Mouse (Mus musculus): ENCODE data around the gene Rab25.

The Rab25 gene

DNA sequence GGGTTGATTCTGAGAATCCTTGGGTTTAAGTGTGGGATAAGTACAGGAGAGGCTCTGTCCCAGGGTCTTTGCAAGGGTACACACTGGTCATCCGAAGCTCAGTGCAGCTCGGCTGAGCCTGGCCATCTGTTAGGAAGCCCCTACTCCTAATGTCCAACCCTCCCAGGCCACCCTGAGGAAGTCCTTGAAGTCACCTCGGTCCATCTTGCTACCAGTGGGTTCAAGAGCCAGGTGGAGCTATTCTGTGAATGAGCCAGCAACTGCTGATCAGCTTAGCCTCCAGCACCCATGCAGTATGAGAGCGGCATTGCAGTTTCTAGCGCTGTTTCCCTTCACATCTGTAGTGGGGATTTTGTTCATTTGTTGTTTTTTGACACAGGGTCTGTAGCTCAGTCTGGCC is 8.0 kb downstream of the Rab25 start:
- no peak for DNase-seq

DNA sequence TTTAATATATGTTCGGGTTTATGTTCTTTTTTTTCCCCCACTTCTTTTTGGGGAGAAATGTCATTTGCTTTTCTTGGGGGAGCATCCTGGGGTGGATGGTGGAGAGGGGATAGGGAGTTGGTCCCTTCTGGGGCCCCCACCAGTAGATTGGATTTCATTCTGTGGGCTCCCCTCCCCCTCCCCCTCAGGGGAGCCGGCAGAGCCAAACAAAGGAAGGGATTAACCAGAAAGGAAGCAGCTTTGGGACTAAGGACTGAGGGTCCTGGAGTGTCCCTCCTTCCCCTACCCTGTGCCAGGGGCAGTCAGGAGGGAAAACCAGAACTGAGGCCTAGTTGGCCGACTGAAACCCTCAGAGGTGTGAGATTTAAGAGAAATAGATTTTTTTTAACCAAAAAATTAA is 8.7 kb downstream of the Rab25 start:
- no peak for DNase-seq

DNA sequence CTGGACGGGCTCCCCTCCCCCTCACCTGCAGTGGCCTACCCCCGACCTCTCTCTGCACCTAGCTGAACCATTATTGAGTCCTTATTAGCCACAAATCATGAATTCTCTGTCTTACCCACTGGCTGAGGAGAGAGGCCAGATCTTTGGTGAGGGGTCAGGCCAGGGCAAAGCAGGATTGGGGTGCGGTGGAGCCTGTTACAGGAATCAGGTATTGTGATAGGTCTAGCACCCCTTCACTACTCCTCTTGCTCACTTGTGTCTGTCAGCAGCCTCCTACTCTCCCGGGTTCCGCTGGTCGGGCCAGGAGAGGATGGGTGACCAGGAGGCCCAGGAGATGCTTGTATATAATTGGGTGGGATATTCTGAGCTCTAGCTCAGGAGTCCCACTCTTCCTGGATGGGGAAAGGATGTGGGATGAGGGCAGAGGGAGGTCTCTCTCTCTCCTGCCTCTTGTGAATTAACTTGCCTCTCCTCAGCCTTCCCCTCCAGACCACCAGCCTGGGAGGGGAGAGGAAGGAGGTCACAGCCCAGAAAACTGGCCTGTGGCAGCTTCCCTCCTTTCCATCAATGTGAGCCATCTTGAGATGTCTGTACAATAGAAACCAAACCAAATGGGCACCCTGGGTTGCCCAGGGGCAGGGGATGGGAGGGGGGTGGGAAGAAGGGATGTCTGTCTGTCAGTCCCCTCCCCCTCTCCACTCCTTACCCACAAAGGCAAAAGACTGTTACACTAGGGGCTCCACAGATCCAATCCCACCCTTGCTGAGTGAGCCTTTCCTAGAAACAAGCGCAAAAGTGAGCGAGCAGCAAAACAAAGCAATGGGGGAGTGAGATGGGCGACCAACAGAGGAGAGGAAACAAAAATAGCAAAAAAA is 9.6 kb downstream of the Rab25 start:
- no peak for DNase-seq

DNA sequence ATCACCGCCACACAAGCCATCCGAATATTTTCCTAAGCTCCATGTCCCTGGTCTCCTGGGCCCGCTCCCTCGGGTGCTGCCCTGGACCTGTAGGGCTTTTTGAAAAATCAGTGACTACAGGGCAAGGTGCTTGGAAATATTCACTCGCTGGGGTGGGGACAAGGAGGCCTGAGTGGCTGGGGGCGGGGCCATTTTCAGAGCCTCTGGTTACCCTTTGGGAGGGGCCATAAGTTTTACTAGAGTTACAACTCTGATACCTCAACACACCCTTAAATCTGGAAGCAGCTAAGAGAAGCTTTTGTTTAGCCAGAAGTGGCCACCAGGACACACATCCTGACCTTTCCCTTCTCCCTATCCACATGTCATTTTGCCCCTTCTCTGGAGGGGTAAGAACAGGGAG is 11.0 kb downstream of the Rab25 start:
- no peak for DNase-seq

DNA sequence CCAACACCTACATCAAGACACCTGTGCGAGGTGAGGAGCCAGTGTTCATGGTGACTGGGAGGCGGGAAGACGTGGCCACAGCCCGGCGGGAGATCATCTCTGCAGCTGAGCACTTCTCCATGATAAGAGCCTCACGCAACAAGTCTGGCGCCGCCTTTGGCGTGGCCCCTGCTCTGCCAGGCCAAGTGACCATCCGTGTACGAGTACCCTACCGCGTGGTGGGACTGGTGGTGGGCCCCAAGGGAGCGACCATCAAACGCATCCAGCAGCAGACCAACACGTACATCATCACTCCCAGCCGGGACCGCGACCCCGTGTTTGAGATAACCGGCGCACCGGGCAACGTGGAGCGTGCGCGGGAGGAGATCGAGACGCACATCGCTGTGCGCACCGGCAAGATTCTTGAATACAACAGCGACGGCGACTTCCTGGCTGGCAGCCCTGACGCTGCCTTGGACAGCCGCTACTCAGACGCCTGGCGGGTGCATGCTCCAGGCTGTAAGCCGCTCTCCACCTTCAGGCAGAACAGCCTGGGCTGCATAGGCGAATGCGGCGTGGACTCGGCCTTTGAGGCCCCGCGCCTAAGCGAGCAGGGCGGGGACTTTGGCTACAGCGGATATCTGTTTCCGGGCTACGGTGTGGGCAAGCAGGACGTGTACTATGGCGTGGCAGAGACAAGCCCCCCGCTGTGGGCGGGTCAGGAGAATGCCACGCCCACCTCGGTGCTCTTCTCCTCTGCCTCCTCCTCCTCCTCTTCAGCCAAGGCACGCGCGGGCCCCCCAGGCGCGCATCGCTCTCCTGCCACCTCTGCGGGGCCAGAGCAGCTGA is 11.8 kb downstream of the Rab25 start:
- DNase-seq = peak; percentile 32 to 33

DNA sequence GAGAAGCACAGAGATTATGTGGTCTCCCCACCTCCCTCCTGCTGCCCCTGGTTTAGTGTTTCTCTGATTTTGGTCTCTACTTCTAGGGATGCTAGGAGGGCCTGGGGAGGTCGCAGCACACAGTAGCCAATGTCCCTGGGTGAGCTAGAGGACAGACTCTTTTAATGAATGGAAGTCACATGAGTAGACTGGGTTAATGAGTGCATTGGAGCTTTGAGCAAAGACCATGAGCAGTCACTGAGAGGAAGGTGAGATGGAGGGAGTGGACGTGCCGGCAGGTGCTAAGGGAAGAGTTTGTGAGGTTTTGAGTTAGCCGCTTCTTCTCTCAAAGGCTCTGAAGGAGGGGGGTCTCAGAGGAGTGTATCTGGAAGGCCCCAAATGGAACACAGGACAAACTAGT is 12.6 kb downstream of the Rab25 start:
- DNase-seq = no peak

DNA sequence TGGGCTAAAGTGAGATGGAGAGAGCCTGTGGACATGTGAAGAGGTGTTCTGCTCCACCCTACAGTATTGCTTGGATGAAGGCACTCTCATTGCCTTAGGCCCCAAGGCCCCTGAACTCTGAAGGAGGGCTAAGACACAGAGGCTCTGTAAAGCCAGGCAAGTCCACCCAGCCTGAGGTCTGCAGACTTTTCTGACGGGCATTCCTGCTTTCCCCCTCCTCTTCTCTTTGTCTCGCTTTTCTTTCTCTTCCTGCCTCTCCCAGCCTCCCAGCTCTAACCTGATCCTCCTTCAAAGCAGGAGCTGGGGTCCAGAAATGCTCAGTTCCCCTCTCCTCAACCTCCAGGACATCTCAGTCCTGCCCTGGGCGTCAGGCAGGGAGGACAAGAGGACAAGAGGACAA is 13.1 kb downstream of the Rab25 start:
- no peak for DNase-seq

DNA sequence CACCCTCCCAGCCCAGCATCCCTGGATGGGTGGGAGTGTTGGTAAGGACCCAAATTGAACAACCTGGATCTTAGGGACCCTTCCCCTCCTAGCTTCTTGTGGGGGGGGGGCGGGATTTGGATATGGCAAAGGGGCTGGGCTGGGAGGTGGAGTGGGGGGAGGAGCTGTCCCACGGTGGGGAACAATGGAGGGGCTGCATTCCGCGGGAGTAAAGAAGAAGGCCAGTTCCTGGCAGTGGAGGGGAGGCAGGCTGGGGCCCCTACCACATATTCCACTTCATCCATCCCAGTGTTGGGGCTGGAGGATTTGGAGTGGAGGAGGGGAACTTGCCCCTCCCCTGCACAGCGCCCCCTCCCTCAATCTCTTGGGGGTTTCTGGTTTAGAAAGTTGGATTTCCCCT is 14.4 kb downstream of the Rab25 start:
- DNase-seq = no peak

DNA sequence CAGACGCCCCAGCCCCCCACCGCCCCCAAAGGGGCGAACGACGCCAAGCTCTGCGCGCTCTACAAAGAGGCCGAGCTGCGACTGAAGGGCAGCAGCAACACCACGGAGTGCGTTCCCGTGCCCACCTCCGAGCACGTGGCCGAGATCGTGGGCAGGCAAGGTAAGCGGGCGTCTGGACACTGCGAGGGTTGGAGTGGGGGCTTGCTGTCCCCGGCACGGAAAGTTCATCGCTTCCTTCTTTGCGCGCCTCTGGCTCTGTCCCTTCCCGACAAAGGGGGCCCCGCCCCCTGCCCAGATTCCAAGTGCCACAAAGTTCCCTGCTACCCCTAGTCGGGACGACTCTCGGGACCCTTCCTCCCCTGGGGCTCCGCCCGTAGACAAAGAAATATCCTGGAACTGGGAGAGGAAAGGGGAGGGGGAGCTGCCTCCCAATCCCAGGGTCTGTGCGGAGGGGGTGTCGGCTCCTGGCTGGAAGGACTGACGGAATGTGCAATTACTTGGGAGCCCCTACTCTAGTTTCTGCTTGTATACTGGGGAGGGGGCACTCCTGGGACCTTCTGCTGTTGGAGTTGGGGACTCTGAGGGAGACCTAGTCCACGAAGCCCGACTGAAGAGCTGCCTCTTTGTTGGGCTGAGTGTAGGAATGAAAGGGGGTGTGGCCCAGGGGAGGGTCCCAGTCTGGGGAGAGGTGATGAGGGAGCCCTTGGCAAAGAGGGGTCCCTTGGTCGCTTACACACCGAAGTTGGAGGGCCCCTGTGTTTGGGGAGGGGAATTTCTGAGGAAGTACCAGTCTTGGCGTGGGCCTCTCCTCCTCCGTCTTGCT is 15.2 kb downstream of the Rab25 start:
- DNase-seq = no peak

DNA sequence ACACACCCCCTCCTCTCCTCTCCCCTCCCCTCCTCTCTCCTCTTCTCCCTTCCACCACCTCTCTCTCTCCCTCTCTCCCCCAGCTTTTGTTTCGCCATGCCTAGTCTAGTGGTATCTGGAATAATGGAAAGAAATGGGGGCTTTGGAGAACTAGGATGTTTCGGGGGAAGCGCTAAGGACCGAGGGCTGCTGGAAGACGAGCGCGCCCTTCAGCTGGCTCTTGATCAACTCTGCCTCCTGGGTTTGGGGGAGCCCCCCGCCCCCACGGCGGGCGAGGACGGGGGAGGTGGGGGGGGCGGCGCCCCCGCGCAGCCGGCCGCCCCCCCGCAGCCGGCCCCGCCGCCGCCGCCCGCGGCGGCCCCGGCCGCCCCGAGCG is 15.8 kb downstream of the Rab25 start, which contains the start of gene Mex3a:
Gene Mex3a, plus strand, starts transcription at position 97 of the 376 bp plus-strand sequence.
- DNase-seq = no peak

DNA sequence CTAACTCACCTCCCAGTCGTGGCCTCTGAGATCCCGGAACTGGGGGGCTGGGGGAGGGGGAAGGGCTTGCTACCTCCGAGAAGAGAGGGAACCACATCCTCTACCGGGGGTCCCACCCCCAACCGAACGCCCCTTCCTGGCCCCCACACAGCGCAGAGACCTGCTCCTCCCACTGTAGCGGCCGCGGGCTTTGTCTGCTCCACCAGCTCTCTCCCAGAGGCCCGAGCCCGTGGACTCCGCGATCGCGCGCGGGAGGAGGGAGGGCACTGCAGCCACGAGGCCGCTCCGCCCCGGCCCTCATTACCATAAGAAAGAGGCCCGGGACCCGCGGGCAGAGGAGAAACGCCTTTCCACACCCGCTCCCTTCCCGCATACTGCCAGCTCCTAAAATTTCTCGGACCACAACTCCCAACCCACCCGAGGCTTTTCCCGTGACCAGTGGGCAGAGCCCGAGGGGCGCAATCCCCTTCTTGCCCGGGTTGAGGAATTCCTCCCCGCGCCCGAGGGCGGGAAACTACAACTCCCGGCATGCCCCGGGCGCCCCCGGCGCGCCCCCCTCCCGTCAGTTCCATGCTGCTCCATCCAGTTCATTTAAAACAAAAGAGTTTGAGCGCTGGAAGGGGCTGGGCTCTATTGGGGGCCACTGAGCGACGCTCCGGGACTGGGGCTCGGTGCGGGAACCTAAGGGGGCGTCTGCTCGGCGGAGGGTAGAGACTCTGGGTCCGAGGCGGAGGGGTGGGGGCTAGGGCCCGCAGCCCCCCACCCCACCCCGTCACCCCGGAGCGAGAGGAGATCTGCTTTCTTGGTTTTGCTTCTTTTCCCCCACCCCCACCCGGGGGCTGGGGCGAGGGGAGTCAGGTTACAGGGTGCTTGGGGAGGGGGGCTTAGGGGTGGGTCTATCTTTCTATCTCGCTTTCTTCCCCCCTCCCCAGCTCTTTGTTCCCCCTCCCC is 16.5 kb downstream of the Rab25 start:
- peak; percentile 72 to 88 for DNase-seq

DNA sequence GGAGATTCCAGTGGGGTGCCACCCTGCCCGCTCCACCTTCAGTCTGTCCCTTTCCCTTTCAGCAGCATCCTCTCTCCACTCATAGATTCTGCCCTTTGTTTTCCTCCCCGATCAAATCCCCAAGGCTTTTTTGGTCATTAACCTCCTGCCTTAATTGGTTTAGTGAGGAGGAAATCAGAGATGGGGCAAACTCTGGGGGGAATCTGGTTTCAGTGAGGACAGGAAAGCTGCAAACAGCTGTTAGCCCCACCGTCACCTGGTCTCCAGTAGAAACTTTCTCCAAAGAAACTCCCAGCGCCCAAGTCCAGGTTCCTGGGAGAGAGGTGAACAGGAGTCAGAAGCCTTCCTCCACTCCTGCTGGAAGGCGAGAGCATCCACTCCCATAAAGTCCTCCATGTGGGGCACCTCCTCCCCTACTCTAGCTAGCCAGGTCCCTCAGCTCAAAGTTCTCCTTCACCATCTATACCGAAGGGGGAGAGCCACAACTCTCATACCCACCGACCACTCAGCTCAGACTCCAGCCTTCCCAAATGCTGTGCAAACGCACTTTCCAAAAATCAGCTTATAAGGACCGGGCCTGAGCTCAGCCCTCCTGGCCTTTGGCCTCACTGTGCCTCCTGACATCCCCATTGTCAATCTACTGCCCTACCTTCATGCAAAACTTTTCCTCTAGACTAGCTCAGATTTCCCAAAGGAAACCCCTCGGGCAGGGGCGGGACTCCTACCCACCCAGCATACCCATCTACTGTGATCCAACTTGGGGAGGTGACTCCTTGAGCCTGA is 17.8 kb downstream of the Rab25 start:
- no peak for DNase-seq

DNA sequence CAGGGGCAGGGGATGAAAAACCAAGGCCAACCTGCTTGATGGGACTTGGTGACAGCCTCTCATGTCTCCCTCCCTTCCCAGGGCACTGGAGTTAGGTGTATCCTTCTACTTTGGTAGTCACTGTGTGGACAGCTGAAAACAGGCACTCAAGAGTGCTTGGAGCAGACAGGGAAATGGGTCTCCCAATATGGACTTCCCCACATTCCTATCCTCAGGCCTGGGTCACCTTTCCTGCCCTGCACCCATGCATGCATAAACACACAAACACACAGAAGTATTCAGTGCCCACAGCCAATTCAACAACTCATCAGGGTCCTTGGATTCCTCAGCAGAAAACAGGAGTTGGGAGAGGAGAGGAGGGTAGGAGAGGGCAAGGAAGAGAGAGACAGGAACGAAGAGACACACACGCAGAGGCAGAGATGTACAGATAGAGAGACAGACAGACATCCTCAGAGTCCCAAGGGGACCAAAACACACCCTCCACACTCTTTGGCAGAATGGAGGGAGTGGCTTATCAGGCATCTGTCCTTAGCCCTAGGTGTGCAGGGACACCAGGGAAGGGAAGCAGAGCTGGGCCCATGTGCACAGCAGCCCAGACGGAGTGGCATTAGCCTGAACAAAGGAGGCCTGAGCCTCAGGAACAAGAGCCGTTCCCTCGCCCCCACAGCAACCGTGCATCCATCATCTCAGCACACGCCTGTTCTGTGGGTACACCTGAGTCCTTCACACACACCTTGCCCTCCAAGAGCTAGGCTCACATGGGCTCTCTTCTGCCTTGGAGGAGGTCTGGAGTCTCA is 18.7 kb downstream of the Rab25 start:
- no peak for DNase-seq

DNA sequence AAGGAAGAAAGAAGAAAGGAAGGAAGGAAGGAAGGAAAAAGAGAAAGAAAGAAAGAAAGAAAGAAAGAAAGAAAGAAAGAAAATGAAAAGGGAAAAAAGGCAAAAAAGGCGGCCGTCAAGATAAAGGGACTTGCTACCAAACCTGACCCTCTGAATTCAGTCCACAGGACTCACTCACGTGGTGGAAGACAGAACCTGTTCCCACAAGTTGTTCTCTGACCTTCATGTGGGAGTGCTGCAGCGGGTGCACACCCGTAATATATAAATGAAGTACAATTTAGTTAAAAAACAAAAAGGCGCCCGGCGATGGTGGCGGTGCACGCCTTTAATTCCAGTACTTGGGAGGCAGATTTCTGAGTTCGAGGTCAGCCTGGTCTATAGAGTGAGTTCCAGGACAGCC is 19.5 kb downstream of the Rab25 start:
- no peak for DNase-seq

DNA sequence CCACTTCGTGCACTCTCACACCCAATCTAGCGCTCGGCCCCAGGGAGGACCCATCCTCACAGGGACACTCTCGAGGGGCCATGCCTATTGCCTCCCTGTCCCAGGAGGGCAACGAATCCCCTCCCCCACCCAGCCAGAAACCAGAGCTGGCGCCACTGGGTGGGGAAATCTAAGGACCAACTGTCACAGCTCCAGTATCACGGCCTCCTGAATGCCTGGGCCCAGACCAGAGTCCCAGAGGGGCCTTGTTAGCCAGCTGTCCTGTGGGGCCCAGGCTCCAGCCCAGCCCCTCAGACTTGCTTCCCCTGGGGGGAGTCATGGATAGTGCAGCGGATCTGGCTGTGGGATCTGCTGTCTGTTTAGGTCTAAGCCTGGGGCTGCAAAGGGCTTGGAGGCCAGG is 20.5 kb downstream of the Rab25 start:
- no peak for DNase-seq

DNA sequence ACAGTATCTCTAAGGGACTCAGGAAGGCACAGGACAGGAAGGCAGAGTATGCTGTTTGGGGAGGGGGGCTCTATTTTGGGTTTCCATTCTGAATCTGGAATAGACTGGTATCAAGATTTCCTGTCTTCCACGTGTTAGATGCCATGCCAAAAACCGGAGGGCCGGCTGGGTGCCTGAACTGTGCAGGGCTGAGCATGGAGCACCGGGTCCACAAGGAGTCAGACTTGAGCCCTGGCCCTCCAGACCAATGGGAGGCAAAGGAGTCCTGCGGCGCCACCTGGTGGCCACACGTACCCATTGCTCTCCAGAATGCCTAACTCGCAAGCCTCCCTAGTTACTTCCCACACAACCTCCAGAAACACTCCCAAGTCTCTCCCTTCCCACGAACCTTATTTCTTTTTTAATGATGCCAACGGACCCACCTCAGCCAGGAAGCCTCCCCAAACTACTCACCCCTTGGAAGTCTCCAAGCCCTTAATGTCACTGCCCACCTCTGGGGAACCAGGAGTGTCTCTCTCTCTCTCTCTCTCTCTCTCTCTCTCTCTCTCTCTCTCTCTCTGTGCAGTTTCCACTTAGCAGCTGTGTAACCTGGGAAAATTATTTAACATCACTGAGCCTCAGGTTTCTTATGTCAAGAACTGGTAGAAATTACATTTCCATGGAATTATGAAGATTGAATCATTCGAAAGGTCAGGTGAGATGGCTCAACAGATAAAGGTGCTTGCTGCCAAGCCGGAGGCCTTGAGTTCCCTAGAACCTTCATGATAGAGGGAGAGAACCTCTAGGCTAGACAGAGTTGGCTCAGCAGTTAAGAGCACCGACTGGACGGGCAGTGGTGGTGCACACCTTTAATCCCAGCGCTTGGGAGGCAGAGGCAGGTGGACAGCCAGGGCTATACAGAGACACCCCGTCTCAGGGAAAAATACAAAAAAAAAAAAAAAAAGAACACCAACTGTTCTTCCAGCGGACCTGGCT is 21.7 kb downstream of the Rab25 start:
- peak; percentile 64 to 80 for DNase-seq

DNA sequence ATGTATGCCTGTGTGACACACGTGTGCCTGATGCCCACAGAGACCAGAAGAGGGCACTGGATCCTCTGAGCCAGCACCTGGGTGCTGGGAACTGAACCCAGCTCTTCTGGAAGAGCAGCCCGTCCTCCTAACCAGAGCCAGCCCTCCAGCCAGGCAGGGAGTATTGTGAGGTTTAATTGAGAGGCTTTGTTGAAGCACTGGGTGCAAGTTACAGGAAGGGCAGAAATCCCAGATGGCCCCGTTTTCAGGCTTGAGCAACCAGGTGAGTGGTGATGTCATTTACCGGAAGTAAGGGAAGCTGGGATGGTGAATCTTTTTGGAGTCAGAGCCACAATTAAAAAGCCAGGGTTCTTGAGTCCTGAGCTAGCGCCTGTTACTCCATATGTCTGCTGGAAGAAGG is 23.1 kb downstream of the Rab25 start:
- DNase-seq = no peak

DNA sequence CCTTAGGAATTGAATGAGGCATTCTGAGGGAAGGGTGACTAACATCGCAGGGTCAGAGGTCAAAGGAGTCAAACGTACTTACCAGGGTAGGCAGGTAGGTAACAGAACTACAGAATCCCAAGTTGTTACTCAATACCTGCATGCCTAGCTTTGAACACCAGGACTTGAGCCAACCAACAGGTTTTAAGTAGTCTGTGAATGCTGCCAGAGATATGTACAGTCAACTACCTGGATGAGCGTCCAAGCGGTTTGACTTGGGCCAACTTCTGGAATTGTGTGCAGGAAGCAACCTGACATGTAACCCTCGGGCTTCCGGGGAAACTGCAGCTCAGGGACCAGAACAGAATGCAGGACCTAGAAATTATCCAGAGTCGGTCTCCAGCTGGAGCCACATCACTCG is 25.1 kb downstream of the Rab25 start:
- no peak for DNase-seq

DNA sequence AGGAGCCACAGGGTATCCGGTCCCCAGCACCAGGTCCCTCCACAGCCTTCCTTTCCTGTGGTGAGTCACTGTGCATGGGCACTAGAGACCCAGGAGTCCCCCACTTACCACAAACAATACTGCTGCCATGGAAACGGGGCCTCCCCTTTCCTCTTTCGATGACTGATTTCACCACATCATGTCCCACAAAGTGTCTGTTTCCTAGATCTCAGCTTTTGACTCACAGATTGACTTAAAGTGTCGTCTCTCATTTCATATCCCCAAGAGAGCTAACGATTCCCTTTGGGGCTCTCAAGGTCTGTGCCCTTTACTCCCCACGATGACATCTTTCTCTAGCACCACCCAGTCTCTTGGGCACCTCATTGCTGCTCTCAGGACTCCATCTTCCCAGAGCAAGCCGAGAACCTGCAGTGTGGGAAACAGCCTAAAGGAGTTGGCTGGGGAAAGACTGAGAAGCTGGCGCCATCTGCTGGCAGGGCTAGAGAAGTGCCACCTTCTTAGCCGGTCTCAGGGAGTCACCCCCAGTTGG is 26.2 kb downstream of the Rab25 start:
- peak; percentile 54 to 58 for DNase-seq

Measured in spleen, adult 18-20 months (tissue).